Mouse (Mus musculus): ENCODE results near the gene Cebpa.

Cebpa gene

DNA sequence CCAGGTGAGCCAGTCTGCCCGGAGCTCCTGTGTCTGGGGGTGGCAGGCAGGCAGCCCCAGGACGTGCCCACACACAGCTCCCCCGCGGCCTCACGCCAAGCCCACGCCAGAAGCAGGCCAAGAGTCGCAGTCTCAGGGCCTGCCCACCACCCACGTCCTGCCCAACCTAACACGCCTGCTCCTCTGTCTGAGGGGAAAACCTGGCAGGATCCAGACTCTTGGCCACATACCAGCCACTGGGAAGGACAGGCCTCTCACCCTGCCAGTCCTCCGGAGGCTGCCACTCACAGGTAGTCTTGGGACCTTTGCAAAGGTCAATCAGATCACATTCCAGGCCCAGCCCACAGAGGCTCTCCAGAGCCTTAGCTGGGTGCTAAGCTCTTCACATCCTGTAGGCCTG lies 27.2 kb downstream of the Cebpa start:
- no peak for DNase-seq (ENCODE audit: low spot score)

DNA sequence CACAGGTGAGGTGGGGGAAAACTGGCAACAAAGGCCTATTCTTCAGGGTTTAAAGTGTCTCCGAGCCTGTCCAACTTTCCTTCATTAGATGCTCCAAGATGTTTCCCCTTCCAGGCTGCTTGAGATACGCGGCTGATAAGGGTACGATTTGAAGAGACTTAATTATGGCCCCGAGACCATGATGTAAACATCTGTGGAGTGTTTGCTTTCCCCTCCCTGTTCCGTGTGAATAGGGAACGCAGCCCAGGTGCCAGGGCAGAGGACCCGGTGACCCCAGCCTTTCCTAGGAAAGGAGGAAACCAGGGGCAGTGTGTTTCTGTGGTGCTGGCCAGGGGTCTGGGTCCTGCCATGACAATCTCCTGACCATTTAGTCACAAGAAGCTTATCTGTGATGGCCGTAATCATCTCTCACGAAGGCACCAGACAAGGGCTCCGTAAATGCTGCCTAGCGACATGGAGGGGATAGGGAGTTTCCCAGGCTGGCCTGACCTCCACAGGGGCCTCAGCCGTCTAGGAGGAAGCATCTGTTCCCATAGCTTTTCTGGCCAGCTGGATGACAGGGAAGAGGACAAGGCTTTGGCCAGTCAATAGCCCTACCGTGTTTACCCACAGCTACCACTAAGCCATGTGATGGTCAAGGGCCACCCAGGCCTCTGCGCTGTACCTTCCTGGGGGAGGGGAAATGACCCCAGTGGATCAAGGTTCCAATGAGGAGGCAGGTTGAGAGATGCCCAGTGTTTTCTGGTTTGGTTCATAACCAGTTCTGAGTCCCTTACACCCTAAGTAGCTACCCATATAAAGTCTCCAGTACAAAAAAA lies 30.7 kb downstream of the Cebpa start:
- no peak for DNase-seq (ENCODE audit: low spot score)

DNA sequence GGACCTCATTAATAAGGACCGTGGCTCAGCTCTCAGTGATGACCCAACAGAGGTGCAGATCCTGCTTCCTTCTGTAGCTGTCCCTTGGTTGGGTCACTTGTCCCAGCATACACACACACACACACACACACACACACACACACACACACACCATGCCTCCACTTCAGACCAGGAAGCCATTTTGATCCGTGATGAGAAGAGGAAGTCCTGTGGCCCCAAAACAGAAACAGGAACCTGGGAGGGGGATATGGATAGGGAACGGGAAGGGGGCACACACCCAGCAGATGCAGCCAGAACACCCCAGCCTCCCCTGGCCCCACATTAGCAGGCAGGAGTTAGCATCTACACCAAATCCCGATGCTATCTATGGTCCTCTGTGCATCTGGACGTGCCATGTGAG lies 31.8 kb downstream of the Cebpa start:
- no peak for DNase-seq (ENCODE audit: low spot score)

DNA sequence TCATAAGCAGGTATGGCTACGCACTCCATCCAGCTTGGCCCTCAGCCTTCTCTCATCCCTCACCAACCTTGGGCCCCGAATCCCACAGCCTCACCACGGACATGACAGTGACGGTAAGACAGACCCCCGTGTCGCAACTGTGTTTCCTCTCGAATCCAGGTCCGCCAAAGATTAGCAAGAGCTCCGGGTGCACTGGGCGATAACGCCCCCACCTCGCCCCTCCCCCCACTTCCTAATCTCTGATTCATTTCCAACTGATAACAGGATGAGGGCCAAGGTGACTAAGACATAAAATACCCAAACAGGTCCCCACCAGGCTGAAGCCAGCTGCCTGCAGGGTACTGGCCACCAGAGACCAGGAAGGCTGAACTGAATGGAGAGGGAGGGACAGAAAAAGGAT lies 35.4 kb downstream of the Cebpa start:
- no peak for DNase-seq (ENCODE audit: low spot score)

DNA sequence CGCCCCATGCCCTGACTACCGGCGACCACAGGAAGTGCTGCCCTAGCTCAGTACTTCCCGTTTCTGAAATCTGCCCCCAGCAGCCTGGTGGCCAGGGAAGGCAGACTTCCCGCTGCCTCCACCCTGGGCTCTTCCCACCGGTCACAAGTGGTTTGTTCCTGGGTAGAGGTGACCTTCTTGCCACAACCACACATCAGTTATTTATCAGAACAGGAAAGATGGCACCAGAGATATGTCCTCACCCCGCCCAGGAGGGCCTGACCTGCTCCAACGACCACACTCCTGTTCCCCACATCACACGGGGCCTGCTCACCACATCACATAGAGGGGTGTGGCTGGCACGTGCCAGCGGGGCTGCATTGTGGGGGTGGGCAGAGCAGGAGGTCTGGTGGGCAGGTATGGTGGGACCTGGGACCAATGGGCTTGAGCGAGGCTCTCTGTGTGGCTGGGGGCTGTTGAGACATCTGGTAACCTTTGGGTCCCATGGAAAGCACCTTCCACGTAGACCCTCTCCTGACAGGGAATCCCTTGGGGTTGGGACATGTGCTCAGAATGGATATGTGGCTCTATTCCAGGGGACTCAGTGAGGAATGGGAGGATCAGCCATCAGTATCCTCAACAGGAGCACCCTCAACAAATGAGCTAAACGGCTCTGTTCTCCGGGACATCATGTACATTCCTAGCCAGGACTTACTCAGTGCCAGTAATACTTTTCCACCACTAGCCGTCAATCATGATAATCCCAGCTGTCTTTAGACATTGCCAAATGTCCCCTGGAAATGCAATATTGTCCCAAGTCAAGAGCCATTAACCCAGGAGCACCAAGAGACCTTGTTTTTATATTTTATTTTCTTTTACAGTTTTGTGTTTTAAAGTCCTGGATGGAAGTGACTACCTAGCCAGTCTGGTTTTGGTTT lies 37.7 kb downstream of the Cebpa start:
- no peak for DNase-seq (ENCODE audit: low spot score)

DNA sequence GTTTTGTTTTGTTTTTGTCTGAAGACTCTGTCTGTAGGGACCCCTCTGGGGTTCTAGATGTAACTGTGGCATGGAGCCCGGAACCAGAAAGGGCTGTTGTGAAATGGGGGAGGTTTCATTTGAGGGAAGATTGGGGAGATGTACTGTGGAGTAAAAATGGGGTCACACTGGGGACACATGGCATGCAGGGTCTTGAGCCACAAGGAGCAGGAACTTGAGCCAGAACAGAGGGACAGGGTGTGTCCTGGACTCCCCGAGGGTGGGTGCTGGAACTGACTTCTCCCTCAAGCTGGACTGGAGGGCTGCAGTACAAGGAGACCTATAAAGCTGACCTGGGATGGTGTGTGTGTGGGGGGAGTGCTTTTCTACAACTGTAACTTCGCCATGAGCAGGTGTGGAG lies 38.4 kb downstream of the Cebpa start:
- DNase-seq (ENCODE audit: low spot score), result no peak

DNA sequence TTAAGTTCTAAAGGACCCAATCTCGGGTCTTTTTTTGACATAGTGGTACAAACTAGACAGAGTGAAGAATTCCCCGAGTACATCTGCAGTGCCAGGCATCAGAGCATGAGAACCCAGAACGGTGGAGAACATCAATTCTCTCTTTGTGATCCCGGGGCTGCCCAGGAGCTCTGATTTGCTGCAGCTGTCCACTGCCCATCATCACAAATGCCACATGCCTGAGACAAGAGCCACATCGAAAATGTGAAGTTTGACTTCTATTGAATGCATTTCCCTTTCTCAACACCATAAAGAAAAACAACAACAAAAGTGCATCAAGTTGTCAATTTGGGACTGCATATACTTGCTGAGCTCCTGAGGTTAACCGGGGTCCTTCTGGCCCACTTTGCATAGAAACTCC lies 43.4 kb downstream of the Cebpa start:
- DNase-seq (ENCODE audit: low spot score), result no peak

DNA sequence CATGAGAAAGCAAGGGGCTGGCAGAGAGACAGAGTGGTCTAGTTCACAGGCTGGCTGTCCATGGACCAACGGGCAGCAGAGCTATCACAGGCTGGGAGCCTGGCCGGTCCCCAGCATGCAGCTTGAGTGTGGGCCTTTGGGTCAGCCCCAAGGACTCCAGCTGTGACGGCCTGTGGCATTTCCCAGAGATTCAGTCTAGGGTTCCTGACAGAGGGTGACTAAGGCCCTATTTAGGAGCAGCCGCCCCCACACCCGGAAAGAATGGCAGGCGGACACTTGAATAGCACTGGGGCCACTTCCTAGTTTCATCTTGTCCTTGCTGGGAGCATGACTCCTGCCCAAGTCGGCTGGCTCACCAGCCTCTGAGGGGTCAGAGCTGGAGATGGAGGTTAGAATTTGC lies 44.5 kb downstream of the Cebpa start:
- no peak for DNase-seq (ENCODE audit: low spot score)

DNA sequence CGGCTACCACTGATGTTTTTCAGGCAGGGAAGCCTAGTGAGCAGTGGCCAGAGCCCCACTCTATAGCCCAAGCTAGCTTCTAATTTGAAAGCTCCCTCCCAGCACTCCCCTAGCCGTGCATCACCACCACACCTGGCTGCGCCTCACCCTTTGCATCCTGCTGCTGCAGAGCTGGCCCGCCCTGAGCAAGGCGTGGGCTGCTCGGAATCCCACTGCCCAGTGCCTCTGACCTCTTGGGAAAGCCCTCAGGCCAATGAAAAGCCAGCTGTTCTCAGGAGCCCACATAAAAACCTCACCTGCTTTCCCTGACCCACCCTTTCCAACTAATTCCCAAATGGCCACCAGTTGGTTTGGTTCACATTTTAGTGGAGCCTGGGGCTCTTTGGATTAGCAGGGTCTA lies 45.0 kb downstream of the Cebpa start:
- DNase-seq (ENCODE audit: low spot score), result no peak

DNA sequence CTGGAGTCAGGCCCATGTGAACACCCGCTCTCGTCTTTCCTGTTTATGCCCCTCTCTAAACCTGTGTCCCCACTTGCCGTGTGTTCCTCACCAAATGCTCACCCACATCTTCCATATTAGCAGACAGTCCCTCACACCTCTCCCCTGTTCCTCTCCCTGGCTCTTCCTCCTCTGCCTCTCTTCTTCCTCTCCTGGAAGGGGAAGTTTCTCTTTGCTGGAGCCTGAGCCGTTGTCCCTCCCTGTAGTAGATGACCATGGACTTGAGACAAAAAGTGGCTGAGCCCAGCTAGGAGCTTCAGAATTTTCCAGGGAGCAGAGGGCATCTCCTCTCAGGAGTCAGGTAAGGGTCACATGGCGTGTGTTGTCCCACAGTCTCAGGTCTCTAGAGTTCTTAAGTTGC lies 47.9 kb downstream of the Cebpa start:
- no peak for DNase-seq (ENCODE audit: low spot score)

DNA sequence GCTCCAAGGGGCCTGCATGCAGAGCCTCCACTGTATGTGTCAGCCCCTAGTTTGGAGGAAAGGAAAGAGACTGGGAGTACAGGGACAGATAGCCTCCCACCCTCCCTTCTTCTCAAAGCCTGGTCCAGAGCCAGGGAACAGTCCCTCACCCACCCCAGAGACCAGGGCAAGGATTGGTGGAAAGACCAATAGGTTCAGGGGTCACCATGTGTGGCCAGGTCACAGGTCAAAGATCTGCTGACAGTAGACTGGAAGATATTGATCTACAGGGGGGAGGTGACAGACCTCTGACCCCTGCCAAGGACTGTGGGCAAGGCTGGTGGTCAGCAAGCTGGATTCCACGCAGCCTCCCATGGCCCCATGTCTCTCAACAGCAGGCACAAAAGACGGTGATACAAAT lies 48.8 kb downstream of the Cebpa start:
- DNase-seq (ENCODE audit: low spot score), result no peak

DNA sequence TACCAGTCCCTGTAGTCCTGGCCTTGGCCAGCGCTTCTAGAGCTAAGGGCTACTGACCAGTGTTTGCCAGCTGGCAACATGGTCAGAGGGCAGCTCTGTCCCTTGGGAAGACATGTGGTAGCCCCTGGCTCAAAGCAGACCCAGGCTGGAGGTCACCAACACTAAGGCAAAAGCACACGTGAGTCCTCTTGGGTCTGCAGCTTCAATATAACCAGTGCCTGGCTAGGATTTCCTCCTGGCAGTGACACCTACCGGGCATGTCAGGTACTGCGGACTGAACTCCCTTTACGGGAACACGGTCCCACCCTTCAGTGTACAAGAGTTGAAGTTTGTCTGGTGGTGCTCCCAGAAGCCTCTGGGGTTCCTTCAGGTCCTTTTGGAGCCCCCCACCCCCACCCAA lies 50.2 kb downstream of the Cebpa start:
- peak; percentile 77 for DNase-seq (ENCODE audit: low spot score)

Measured in MN1 (cell line).